Mouse (Mus musculus): Measurements from ENCODE around the gene Pah. TPM values are rescaled to one million over a fixed set of nuclear protein-coding genes. Genes with fewer than 3 reads are reported as not detected.

Gene Pah
- 1 to 10 TPM in 1 of 2 experiments, not detected in 1; 1.3 TPM for polyA plus RNA-seq (2017; shearing (Covaris generic))

DNA sequence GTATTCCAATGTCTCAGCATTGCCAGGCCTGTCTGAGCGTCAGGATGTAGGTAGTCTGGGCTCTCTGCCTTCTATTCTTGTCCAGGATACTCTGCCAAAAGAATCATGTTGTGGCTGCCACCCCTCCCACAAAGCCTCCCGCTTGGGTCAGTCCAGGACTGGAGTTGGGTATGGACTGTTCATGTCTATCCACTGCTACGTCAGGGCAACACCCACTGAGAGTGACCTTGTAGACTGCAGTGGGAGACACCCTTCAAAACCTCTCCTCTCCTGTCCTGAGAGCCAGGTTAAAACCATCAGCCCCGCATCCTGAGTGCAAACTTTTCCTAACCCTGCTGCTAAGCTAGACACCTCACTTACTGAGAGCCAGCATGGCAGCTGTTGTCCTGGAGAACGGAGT is at the start of gene Pah:
Gene Pah, plus strand, starts transcription at position 150 of the 400 bp plus-strand sequence.

DNA sequence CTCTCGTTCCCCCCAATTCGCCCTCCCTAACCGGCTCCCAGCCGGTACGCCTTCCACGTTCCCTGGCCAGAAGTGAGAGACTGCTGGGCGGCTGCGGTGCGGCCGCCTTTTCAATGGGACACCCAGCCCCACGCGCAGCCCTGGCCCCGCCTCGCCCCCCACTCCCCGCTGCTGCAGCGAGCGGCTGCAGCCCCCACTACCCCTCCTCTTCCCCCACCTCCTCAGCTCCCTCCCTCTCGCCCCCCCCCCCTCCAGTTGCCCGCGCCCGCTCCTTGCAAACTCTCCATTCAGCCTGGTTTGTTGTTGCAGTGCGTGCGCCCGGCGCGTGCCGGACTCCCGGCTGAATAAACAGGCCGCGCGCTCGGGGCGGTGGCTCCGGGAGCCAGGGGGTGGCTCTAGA is 28.0 kb upstream of the Pah start, which contains the start of gene Ascl1:
Gene Ascl1, minus strand, starts transcription at position 85 of the 400 bp plus-strand sequence.

Other genes with a start within 250 kb of the Pah start
- under 1 TPM in 1 of 2 experiments, not detected in 1; 0.86 TPM for gene Ascl1, start 28.1 kb upstream of the Pah start, polyA plus RNA-seq (2017; shearing (Covaris generic))

Data from inflammation-experienced regulatory T-cells (primary cell).